Mouse (Mus musculus) kidney, adult 2 months (tissue): ENCODE results near the gene Rem1. TPM values are rescaled to one million over a fixed set of nuclear protein-coding genes. Genes with fewer than 3 reads are reported as not detected.
"Not testable (repeated sequence)": the region's sequence is repeated elsewhere in the genome, so short reads cannot be mapped to it uniquely, and the experiment has no call there.

Experiments
- DNase-seq: peaks from one replicate; pipeline ENCODE4 v3.0.0; 2021
- H3K27ac ChIP-seq: fragments of 200-500 bp; 2 replicates; pipeline ENCODE4 v1.5.1; 2012; ENCODE audit warnings: low read depth, low read length, control low read depth, inconsistent platforms; ENCODE audit not compliant: insufficient read depth
- H3K27me3 ChIP-seq: fragments of 200-500 bp; replicated peaks from 2 replicates; pipeline ENCODE4 v1.6.1; 2012; ENCODE audit warnings: mild to moderate bottlenecking, moderate library complexity, low read length, inconsistent platforms; ENCODE audit not compliant: control insufficient read depth, insufficient read depth
- H3K36me3 ChIP-seq: fragments of 200-500 bp; 2 replicates; pipeline ENCODE4 v1.6.1; 2012; ENCODE audit warnings: mild to moderate bottlenecking, moderate library complexity, low read length, inconsistent platforms; ENCODE audit not compliant: control insufficient read depth, insufficient read depth
- H3K4me1 ChIP-seq: fragments of 200-500 bp; 2 replicates; pipeline ENCODE4 v1.6.1; 2011; ENCODE audit warnings: low read length; ENCODE audit not compliant: control insufficient read depth, insufficient read depth
- H3K4me3 ChIP-seq: fragments of 200-500 bp; 2 replicates; pipeline ENCODE4 v1.5.1; 2011; ENCODE audit warnings: mild to moderate bottlenecking, low read depth, low read length, control low read depth; ENCODE audit not compliant: insufficient read depth
- CTCF ChIP-seq: fragments of 200-500 bp; conservative IDR thresholded peaks from 2 replicates; pipeline ENCODE4 v1.5.1; 2011; ENCODE audit warnings: low read depth, mild to moderate bottlenecking, control low read depth, low read length, moderate library complexity, mixed read lengths; ENCODE audit not compliant: insufficient read depth, insufficient read length
- POLR2A ChIP-seq: fragments of 200-500 bp; IDR thresholded peaks from one replicate; pipeline ENCODE4 v1.6.1; 2011; ENCODE audit warnings: low read depth, low read length, control low read depth
- WGBS: fragments of 180-500 bp; shearing (Covaris S2); methylation state at CpG from one replicate; pipeline ENCODE4 v1.1.7; 2018; 5-methylcytosine and 5-hydroxymethylcytosine counted together
- polyA plus RNA-seq: library from polyadenylated mRNA; depleted of rRNA; stranded (reverse); fragments of >200 nt; gene quantifications from 2 replicates; pipeline ENCODE4 v1.2.3, GENCODE M21; 2012

Gene Rem1
- polyA plus RNA-seq, 1 experiment, result 10.5 TPM

DNA sequence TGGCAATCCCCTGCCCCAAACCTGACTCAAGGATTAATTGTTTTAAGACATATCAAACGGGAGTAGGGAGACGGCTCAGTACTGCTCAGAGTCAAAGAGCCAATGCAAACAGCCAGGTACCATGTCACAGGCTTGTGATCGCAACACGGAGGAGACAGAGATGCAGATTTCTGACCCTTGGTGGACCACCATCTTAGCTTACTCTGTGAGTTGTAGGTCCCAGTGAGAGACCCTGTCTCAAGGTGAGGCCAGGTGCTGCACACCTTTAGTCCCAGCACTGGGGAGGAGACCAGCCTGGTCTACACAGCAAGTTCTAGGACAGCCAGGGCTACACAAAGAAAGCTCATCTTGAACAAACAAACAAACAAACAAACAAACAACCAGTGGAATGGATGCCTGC is 10.6 kb downstream of the Rem1 start:
- no peak for DNase-seq
- Histone ChIP-seq H3K4me3 (no peak overlapping the region), H3K4me1 (peaks cover 4% of the 10 kb centered on the region; the same call in 1 of the 2 replicates), H3K27ac (peak overlapping the region; percentile 88), H3K36me3 (no peaks in the 10 kb centered on the region), H3K27me3 (no peaks in the 10 kb centered on the region)
- 72% methylated on average over 4 of the region's 4 CpGs for WGBS
- TF ChIP-seq POLR2A (no peak), CTCF (no peak)

DNA sequence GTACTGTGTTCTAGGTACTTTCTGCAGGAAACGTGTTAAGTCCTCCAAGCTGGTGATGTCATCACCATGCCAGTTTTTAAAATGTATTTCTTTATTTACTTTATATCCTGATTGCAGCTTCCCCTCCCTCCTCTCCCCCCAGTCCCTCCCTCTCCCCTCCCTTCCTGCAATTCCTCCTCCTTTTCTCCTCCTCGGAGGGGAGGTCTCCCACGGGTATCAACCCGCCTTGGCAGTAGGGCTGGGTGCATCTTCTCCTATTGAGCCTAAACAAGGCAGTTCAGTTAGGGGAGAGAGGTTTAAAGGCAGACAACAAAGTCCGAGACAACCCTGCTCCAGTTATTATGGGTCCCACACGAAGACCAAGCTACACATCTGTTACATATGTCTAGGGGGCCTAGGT is 12.1 kb downstream of the Rem1 start:
- Histone ChIP-seq H3K36me3 (no peaks in the 10 kb centered on the region), H3K27ac (peak overlapping the region; percentile 53), H3K27me3 (no peaks in the 10 kb centered on the region), H3K4me3 (no peak overlapping the region), H3K4me1 (peaks cover 4% of the 10 kb centered on the region; the same call in 1 of the 2 replicates)
- TF ChIP-seq CTCF (no peak), POLR2A (no peak)
- no peak for DNase-seq
- 53% methylated on average over 6 of the region's 6 CpGs for WGBS

DNA sequence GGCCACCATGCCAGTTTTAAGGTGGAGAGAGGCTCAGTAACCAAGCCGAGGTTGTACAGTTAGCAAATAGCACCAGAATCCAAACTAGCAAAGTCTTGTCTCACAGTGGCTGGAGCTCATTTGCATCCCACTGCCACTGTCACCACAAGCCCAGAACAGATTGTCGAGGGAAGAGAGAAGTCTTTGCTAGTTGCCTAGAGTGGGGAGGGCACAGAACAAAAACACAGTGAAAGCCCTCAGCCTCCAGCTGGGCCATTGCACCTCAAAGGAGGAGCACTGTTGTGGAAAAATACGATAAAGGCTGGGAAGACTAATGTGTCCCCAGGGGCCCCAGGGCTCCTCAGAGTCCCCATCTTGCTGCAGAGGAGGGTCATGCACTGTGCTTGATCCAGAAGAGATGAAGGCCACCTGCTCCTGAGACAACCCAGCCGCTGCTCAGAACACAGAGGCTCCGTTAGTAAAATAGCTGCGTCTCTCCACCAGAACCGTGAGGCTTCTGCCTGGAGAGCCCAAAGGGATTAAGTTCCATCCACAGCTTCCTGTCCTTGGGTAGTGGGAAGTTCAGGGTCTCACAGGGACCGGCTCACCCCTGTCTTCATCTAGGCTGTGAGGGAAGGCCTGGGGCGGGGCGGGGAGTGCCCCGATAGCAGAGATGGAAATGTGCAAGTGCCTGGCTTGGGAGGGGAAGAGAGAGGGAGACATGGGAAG is 12.8 kb downstream of the Rem1 start:
- H3K27me3 ChIP-seq, result no peaks in the 10 kb centered on the region
- H3K27ac ChIP-seq, result peak overlapping the region; percentile 49
- H3K4me3 ChIP-seq, result no peak overlapping the region
- 29% methylated on average over 11 of the region's 11 CpGs for WGBS
- peaks cover 4% of the 10 kb centered on the region; the same call in 1 of the 2 replicates for H3K4me1 ChIP-seq
- TF ChIP-seq CTCF (no peak), POLR2A (no peak)
- DNase-seq, result peak; percentile 77
- no peaks in the 10 kb centered on the region for H3K36me3 ChIP-seq

DNA sequence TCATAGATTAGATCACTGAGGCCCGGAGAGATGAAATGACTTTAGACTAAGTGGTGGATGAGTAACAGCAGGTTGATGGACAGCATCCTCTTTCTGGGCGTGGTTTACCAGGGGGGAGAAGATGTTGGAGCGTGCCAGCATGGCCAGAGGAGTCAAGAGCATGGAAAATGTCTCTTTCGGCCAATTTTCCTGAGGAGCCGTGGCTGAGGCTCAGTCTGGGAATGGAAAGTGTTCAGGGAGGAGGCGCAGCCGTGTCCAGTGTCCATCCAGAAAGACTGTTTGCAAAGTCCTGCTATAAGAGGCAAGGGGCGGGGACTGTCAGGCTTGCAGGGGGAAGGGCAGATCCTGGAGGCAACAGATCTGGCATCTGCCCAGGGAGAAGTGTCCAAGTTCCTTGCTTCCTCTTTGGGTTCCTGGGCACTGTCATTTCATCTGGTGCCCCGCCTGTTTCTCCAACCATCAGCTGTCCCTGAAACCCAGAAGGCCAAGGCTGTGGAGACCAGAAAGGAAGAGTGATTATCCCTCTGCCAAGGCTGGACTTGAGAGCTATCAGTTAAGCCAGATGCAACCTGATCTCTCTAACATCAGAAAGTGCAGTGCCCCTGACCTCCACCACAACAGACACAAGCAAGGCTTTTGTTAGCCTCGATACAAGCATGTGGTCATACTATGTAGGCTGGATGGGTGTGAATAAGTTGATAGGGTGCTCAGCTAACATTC is 26.3 kb downstream of the Rem1 start:
- H3K27me3 ChIP-seq, result no peaks in the 10 kb centered on the region
- peak; percentile 72 for DNase-seq
- H3K4me1 ChIP-seq, result no peaks in the 10 kb centered on the region
- no peak overlapping the region for H3K4me3 ChIP-seq
- no peak overlapping the region for H3K27ac ChIP-seq
- TF ChIP-seq POLR2A (no peak), CTCF (no peak)
- H3K36me3 ChIP-seq, result no peaks in the 10 kb centered on the region
- WGBS, result 45% methylated on average over 10 of the region's 10 CpGs

DNA sequence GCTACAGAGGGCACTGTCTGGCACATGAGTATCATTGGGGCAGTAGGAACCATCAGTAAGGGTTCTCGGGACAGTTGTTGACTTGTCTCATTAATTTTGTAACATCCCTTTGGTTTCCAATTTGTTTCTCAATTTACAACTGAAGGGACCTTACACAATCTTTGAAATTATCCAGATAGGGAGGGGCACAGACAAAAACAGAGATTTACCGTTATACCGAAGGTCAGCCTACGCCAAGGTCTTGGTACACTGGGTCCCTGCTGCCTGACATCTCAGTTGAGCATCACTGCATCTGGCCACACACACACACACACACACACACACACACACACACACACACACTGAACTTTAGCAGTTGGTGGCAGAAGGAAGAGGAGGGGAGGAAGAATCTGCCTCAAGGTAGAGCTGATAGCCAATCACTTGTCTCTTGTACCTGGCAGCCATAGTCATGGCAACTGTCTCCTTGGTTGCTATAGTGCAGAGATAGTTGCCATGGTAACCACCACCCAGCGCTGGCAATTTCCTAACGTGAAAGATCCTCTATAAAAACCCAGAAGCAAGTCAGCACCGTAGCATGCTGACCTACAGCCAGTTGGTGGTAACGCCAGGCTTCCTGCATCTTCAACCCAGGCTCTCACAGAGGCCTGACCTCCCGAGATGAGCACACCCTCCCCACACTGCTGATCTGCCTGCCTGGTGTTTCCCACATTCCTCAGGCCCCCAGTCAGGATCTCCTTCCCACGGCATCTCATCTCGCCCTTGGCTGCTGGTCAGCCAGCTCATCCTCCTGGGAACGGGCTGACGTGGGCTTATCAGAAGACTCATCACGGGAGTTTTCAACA is 27.3 kb downstream of the Rem1 start:
- Histone ChIP-seq H3K4me3 (no peak overlapping the region), H3K27ac (no peak overlapping the region), H3K27me3 (no peaks in the 10 kb centered on the region), H3K36me3 (no peaks in the 10 kb centered on the region), H3K4me1 (no peaks in the 10 kb centered on the region)
- no peak for TF ChIP-seq POLR2A
- no peak for TF ChIP-seq CTCF
- WGBS, result 46% methylated on average over 14 of the region's 14 CpGs
- peak; percentile 48 for DNase-seq

DNA sequence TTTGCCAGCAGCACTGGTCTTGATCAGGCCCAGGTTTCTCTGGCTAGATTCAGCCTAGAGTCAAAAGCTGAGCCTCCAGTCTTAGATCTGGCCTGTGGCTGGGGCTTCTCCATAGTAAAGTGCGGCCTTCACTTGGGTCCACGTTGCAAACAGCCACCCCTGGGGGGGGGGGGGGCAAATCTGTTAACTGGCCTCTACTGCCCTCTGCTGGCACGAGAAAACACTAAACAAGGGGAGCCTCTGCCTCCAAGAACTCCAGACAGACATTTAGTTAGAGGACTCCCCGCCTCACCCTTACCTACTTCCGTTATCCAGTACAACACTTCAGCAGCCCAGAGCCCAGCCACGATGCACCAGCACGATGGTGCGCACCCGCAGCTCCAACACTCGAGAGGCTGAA is 30.6 kb downstream of the Rem1 start:
- Histone ChIP-seq H3K36me3 (no peaks in the 10 kb centered on the region), H3K4me1 (no peaks in the 10 kb centered on the region), H3K27me3 (no peaks in the 10 kb centered on the region), H3K4me3 (no peak overlapping the region), H3K27ac (no peak overlapping the region)
- TF ChIP-seq CTCF (peak; percentile 58), POLR2A (no peak)
- WGBS, result 58% methylated on average over 10 of the region's 10 CpGs
- DNase-seq, result peak; percentile 40

DNA sequence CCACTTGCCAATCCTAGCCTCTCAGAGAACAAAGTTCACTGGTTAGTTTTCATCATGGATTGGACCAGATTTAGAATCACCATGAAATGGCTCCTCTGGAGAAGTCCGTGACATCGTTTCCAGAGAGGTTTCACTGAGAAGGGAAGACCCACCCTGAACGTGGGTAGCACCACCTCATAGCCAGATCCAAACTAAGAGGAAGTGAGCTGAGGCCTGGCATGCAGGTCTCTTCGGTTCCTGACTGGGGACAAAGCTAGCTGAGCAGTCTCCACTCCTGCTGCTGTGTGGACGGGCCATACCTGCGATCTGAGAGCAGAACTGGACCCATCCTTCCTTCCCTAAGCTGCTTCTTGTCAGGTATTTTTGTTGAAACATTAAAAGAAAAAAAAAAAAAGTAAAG is 34.4 kb downstream of the Rem1 start:
- Histone ChIP-seq H3K27me3 (no peaks in the 10 kb centered on the region), H3K36me3 (no peaks in the 10 kb centered on the region), H3K4me3 (no peak overlapping the region), H3K4me1 (no peaks in the 10 kb centered on the region), H3K27ac (no peak overlapping the region)
- 75% methylated on average over 6 of the region's 6 CpGs for WGBS
- TF ChIP-seq CTCF (no peak), POLR2A (no peak)
- peak; percentile 46 for DNase-seq

DNA sequence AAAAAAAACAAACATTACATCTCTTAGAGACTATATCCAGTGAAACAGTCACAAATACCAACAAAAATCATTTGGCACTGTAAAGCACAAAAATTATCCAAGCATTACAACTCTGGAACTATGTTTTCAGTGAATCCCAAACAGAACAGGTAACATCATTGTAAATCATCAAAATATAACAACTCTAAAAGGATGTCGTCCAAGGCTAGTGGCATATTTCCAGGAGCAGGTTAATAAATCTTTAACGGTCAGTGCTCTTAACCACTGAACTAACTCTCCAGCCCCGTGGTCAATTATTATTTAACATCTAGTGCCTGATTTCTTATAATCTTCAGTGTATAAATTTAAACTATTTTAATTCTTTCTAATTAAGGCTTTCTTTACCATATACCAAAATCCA is 39.4 kb downstream of the Rem1 start:
- WGBS, result 16% methylated on average over 3 of the region's 3 CpGs
- H3K36me3 ChIP-seq, H3K27me3 ChIP-seq, H3K27ac ChIP-seq, H3K4me3 ChIP-seq: not testable (repeated sequence)
- H3K4me1 ChIP-seq, result peaks cover 15% of the 10 kb centered on the region
- peak; percentile 85 for DNase-seq
